Mouse (Mus musculus) embryonic facial prominence, embryonic 13.5 days (tissue): Measurements from ENCODE around the gene Ctsl. TPM values are rescaled to one million over a fixed set of nuclear protein-coding genes. Genes with fewer than 3 reads are reported as not detected.

Experiments used
- ATAC-seq: fragments of 200-750 bp; cut with Nextera tagmentation; 2 replicates; pipeline ENCODE4 v1.8.0; 2017; ENCODE audit warnings: low read depth; ENCODE audit not compliant: insufficient number of reproducible peaks, insufficient read depth, low FRiP score, low TSS enrichment
- H3K27ac ChIP-seq: fragments of 300-500 bp; sonication (generic); 2 replicates; pipeline ENCODE4 v1.5.1; 2015; ENCODE audit warnings: moderate library complexity, mild to moderate bottlenecking, inconsistent platforms
- H3K27me3 ChIP-seq: fragments of 300-500 bp; sonication (generic); 2 replicates; pipeline ENCODE4 v1.6.1; 2015; ENCODE audit warnings: mild to moderate bottlenecking, inconsistent platforms
- H3K36me3 ChIP-seq: fragments of 300-500 bp; sonication (generic); 2 replicates; pipeline ENCODE4 v1.6.1; 2015; ENCODE audit warnings: mild to moderate bottlenecking, inconsistent platforms
- H3K4me1 ChIP-seq: fragments of 300-500 bp; sonication (generic); 2 replicates; pipeline ENCODE4 v1.6.1; 2015; ENCODE audit warnings: inconsistent platforms
- H3K4me2 ChIP-seq: fragments of 300-500 bp; sonication (generic); 2 replicates; pipeline ENCODE4 v1.6.1; 2015; ENCODE audit warnings: moderate library complexity, mild to moderate bottlenecking, inconsistent platforms
- H3K4me3 ChIP-seq: fragments of 300-500 bp; sonication (generic); 2 replicates; pipeline ENCODE4 v1.5.1; 2015; ENCODE audit warnings: mild to moderate bottlenecking, inconsistent platforms
- H3K9ac ChIP-seq: fragments of 300-500 bp; sonication (generic); 2 replicates; pipeline ENCODE4 v1.6.1; 2015; ENCODE audit warnings: mild to moderate bottlenecking, inconsistent platforms
- H3K9me3 ChIP-seq: fragments of 300-500 bp; sonication (generic); 2 replicates; pipeline ENCODE4 v1.6.1; 2016; ENCODE audit warnings: inconsistent platforms
- WGBS: fragments of 180-500 bp; shearing (Covaris S2); methylation state at CpG from one replicate; pipeline ENCODE4 v1.1.7; 2015; ENCODE audit warnings: mixed read lengths; 5-methylcytosine and 5-hydroxymethylcytosine counted together
- polyA plus RNA-seq: library from polyadenylated mRNA; unstranded; fragments of >200 nt; fragmentation: Nextera tagmentation; extraction: Ambion mirVana; gene quantifications from 2 replicates; pipeline ENCODE4 v1.2.1, GENCODE M21; 2015

Ctsl gene
- polyA plus RNA-seq, 1 experiment from 2014 or later, result 174 TPM

- Histone ChIP-seq H3K9ac (peak overlapping the region; percentile 70), H3K4me3 (peak overlapping the region; percentile 44), H3K27ac (no peak overlapping the region), H3K9me3 (no peaks in the 10 kb centered on the region), H3K4me2 (peak overlapping the region; percentile 69), H3K4me1 (0 out of 2 replicates have a peak, but pooled peaks cover 5% of the 10 kb centered on the region), H3K27me3 (no peaks in the 10 kb centered on the region), H3K36me3 (no peaks in the 10 kb centered on the region)
- no peak for ATAC-seq
- 18% methylated on average over 10 of the region's 10 CpGs for WGBS
These were observed 27.1 kb downstream of the Ctsl start for GRCm38 (mm10) chr13:64343598-64343997.

DNA sequence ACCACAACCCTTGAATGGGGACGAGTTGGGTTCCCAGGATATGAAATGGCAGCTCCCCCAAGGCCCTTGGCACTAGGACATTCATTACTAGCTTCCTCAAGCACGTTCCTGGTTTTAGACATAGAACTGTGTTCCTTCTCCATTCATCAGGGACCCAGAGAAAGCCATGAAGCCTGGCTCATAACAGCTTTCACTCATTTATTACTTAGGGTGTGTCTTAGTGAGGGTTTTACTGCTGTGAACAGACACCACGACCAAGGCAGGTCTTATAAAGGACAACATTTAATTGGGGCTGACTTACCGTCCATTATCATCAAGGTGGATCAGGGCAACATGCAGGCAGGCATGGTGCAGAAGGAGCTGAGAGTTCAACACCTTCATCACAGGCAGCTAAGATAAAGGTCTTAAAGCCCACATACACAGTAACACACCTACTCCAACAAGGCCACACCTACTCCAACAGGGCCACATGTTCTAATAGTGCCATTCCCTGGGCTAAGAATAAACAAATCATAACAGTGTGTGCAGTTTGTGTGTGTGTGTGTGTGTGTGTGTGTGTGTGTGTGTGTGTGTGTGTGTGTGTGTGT, 35.1 kb downstream of the Ctsl start:
- Histone ChIP-seq H3K27ac (no peak overlapping the region), H3K4me1 (no peaks in the 10 kb centered on the region), H3K36me3 (no peaks in the 10 kb centered on the region), H3K4me3 (no peak overlapping the region), H3K4me2 (no peak overlapping the region), H3K9ac (no peak overlapping the region), H3K27me3 (no peaks in the 10 kb centered on the region), H3K9me3 (no peaks in the 10 kb centered on the region)
- 61% methylated on average over 4 of the region's 4 CpGs for WGBS
- ATAC-seq, result no peak

DNA sequence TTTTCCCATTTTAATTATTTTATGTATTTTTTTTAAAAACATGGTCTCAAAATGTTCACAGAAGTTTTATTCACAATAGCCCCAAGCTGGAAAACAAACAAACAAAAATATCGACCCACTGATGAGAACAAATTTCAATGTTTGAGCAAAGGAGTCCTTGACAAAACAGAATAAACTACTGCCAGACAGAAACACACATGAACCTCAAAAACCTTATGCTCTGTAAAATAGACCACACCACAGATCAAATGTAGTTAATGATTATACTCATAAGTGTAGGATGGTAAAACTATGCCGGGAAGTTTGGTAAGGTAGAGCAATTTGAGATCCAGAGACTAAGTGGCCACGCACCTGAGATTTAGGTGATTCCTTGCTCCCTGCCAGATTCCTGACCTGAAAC, 37.6 kb downstream of the Ctsl start:
- Histone ChIP-seq H3K9ac (no peak overlapping the region), H3K4me2 (no peak overlapping the region), H3K27me3 (no peaks in the 10 kb centered on the region), H3K4me3 (no peak overlapping the region), H3K4me1 (no peaks in the 10 kb centered on the region), H3K36me3 (no peaks in the 10 kb centered on the region), H3K27ac (no peak overlapping the region), H3K9me3 (no peaks in the 10 kb centered on the region)
- 80% methylated on average over 3 of the region's 3 CpGs for WGBS
- no peak for ATAC-seq

- H3K36me3 ChIP-seq, result no peaks in the 10 kb centered on the region
- no peaks in the 10 kb centered on the region for H3K9me3 ChIP-seq
- ATAC-seq, result no peak
- 68% methylated on average over 6 of the region's 6 CpGs for WGBS
- H3K27me3 ChIP-seq, result no peaks in the 10 kb centered on the region
- no peak overlapping the region for H3K27ac ChIP-seq
- H3K4me2 ChIP-seq, result no peak overlapping the region
- no peaks in the 10 kb centered on the region for H3K4me1 ChIP-seq
- H3K9ac ChIP-seq, result no peak overlapping the region
- H3K4me3 ChIP-seq, result no peak overlapping the region
These were observed 38.4 kb downstream of the Ctsl start for GRCm38 (mm10) chr13:64332321-64332720.

GRCm38 (mm10) chr13:64322561-64323281, 48.0 kb downstream of the Ctsl start:
- H3K9me3 ChIP-seq, result no peaks in the 10 kb centered on the region
- 79% methylated on average over 8 of the region's 8 CpGs for whole genome bisulfite sequencing

DNA sequence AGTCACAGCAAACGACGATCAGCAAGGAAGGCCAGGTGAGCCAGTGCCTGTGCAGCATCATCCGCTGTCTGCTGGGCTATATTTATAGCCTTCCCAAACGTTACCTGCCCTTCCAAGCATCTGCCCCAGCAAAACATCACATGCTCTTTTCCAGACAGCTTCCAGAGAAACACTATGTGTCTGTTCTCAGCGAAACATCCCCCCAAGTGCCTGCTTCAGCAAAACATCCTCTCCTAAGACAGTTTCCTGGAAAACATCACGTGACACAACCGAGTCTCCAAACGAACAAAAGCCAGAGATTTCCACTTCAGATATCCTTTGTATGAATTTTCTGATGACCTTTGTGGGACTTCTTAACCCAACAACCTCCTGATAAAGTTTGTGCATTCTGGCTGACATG, 50.4 kb downstream of the Ctsl start:
- WGBS, result 78% methylated on average over 8 of the region's 8 CpGs
- H3K9ac ChIP-seq, result no peak overlapping the region
- no peaks in the 10 kb centered on the region for H3K4me1 ChIP-seq
- H3K4me2 ChIP-seq, result no peak overlapping the region
- no peaks in the 10 kb centered on the region for H3K36me3 ChIP-seq
- no peaks in the 10 kb centered on the region for H3K9me3 ChIP-seq
- no peak for ATAC-seq
- H3K27me3 ChIP-seq, result no peaks in the 10 kb centered on the region
- H3K4me3 ChIP-seq, result no peak overlapping the region
- no peak overlapping the region for H3K27ac ChIP-seq

More at GRCm38 (mm10) chr13:64322561-64323281, 48.0 kb downstream of the Ctsl start:
- no peak for ATAC-seq
- H3K36me3 ChIP-seq, result no peaks in the 10 kb centered on the region
- no peak overlapping the region for H3K4me3 ChIP-seq
- no peak overlapping the region for H3K27ac ChIP-seq
- no peaks in the 10 kb centered on the region for H3K4me1 ChIP-seq
- H3K4me2 ChIP-seq, result no peak overlapping the region
- H3K27me3 ChIP-seq, result no peaks in the 10 kb centered on the region
- H3K9ac ChIP-seq, result no peak overlapping the region

DNA sequence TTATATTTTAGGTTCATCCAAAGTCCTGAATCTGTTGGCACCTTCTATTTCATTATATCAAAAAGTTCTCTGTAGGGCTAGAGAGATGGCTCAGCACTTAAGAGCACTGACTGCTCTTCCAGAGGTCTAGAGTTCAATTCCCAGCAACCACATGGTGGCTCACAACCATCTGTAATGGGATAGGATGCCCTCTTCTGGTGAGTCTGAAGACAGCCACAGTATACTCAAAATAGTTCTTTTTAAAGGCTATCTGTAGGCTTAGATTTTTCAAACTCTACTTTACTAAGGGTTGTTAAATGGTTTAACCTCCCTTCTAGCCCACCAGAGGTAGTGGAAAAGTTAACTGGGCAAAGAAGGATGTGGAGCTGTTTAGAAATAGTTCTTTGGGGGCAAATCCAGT, 50.9 kb downstream of the Ctsl start:
- Histone ChIP-seq H3K4me2 (no peak overlapping the region), H3K9ac (no peak overlapping the region), H3K4me1 (no peaks in the 10 kb centered on the region), H3K9me3 (no peaks in the 10 kb centered on the region), H3K36me3 (no peaks in the 10 kb centered on the region), H3K4me3 (no peak overlapping the region), H3K27me3 (no peaks in the 10 kb centered on the region), H3K27ac (no peak overlapping the region)
- no peak for ATAC-seq

- 81% methylated on average over 2 of the region's 2 CpGs for WGBS
These were observed 52.3 kb downstream of the Ctsl start for GRCm38 (mm10) chr13:64318355-64318754.

GRCm38 (mm10) chr13:64315483-64316050, 55.1 kb downstream of the Ctsl start:
- no peak overlapping the region for H3K4me2 ChIP-seq
- H3K27me3 ChIP-seq, result no peaks in the 10 kb centered on the region
- H3K36me3 ChIP-seq, result no peaks in the 10 kb centered on the region
- peaks cover 13% of the 10 kb centered on the region for H3K4me1 ChIP-seq
- no peak overlapping the region for H3K27ac ChIP-seq
- no peak overlapping the region for H3K4me3 ChIP-seq
- WGBS, result under 1% methylated on average over 3 of the region's 3 CpGs
- H3K9me3 ChIP-seq, result no peaks in the 10 kb centered on the region
- ATAC-seq, result no peak
- H3K9ac ChIP-seq, result no peak overlapping the region

More at GRCm38 (mm10) chr13:64318355-64318754, 52.3 kb downstream of the Ctsl start:
- Histone ChIP-seq H3K4me2 (no peak overlapping the region), H3K27me3 (no peaks in the 10 kb centered on the region), H3K9me3 (no peaks in the 10 kb centered on the region), H3K4me1 (no peaks in the 10 kb centered on the region), H3K4me3 (no peak overlapping the region), H3K9ac (no peak overlapping the region), H3K36me3 (no peaks in the 10 kb centered on the region), H3K27ac (no peak overlapping the region)
- no peak for ATAC-seq

DNA sequence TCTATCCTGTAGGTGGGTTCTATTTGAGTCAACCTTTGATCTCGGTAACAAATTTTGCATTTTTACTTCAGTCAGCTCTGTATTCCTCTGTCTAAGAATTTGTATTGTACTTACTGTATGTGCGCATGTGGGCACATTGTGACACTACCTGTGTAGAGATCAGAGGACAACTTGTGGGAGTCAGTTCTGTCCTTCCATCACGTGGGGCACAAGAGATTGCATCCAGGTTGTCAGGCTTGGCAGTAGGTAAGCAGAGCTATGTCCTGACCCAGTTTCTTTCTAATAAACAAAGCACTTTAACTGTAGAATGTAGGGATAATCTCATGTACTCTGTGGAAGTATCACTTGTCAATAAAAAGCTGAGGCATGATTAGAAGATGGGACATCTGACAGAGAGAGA, 56.6 kb downstream of the Ctsl start:
- Histone ChIP-seq H3K27ac (no peak overlapping the region), H3K4me2 (no peak overlapping the region), H3K36me3 (no peaks in the 10 kb centered on the region), H3K4me3 (no peak overlapping the region), H3K4me1 (peaks cover 16% of the 10 kb centered on the region), H3K9ac (no peak overlapping the region), H3K9me3 (no peaks in the 10 kb centered on the region), H3K27me3 (no peaks in the 10 kb centered on the region)
- ATAC-seq, result no peak
- 66% methylated on average over 3 of the region's 3 CpGs for WGBS

DNA sequence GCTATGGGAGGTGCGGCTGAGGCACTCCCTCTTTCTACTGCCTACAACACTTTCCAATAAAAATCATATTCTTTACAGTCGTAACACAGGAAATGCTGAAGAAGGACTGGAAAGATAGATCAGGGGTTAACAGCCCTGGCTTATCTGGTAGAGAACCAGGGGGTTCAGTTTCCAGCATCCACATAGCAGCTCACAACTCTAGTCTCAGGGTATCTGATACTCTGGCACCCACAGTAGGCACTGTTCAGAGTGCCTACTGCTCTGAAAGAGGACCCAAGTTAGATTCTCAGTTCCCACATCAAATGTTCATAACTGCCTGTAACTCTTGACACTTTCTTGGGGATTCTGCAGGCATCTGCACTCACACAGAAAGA, 57.8 kb downstream of the Ctsl start:
- ATAC-seq, result peak; percentile 17; the same call in 1 of the 2 replicates

More for the DNA sequence above, 57.8 kb downstream of the Ctsl start:
- 3% methylated on average over 2 of the region's 2 CpGs for whole genome bisulfite sequencing
- Histone ChIP-seq H3K4me1 (peaks cover 16% of the 10 kb centered on the region), H3K27ac (no peak overlapping the region; the same call in 1 of the 2 replicates), H3K27me3 (no peaks in the 10 kb centered on the region), H3K9ac (peak overlapping the region; percentile 81; the same call in 1 of the 2 replicates), H3K36me3 (peaks cover 4% of the 10 kb centered on the region; the same call in 1 of the 2 replicates), H3K4me2 (peak overlapping the region; percentile 62), H3K4me3 (peak overlapping the region; percentile 74), H3K9me3 (no peaks in the 10 kb centered on the region)
